In genomic region chr17:67697461-67697891, GRCm38 (mm10) we compare ENCODE assay signal across 9 mouse cellular contexts. TPM values are rescaled to one million over a fixed set of nuclear protein-coding genes. Genes with fewer than 3 reads are reported as not detected.
DNase-seq lines count a peak whose midpoint lies in the region; ATAC-seq and TF ChIP-seq lines count a peak whose summit lies in the region.
"Had no signal": no experiment of that assay in that cellular context is flagged by ENCODE, and none has a peak within 500 bp of the region (broad histone marks: within the 10 kb centered on the region; RNA-seq: fewer than 3 reads in every experiment).

No protein-coding gene starts in this region.

- H3K4me2 ChIP-seq in heart, embryonic 11.5 days, result peak overlapping the region; percentile 100
- peak overlapping the region; percentile 96 for H3K4me2 ChIP-seq in heart, postnatal 0 days (ENCODE audit: low read depth, low read length)
- peak overlapping the region; percentile 75 for H3K4me2 ChIP-seq in liver, embryonic 12.5 days

- no peaks in the 10 kb centered on the region for H3K9me3 ChIP-seq in heart, embryonic 11.5 days (replicated peaks; ENCODE audit: control insufficient read depth, low read length)
- H3K9me3 ChIP-seq in heart, postnatal 0 days (replicated peaks; ENCODE audit: control insufficient read depth, low read length), result no peaks in the 10 kb centered on the region
- no peaks in the 10 kb centered on the region for H3K9me3 ChIP-seq in liver, embryonic 12.5 days (replicated peaks)

- ATAC-seq in heart, embryonic 11.5 days (replicated peaks; ENCODE audit: insufficient number of reproducible peaks, low FRiP score, low TSS enrichment), result peak; percentile 56
- ATAC-seq in heart, postnatal 0 days (ENCODE audit: insufficient read depth, low read depth), result peak; percentile 57
- ATAC-seq in liver, embryonic 12.5 days, result peak; percentile 38; the same call in 1 of the 2 replicates

- TF ChIP-seq EP300 in heart, postnatal 0 days (IDR thresholded peaks at IDR 0.05; ENCODE audit: low read depth), result no peak

- intact Hi-C loops in left cerebral cortex, postnatal 14 days (cut with DNase I), result no loop called here

- H3K9ac ChIP-seq in heart, embryonic 11.5 days (ENCODE audit: low read depth, low read length), result peak overlapping the region; percentile 64
- no peak overlapping the region; the same call in 1 of the 2 replicates for H3K9ac ChIP-seq in heart, postnatal 0 days (replicated peaks; ENCODE audit: low read depth, low read length)
- H3K9ac ChIP-seq in liver, embryonic 12.5 days, result peak overlapping the region; percentile 49; the same call in 1 of the 2 replicates

- H3K4me1 ChIP-seq in heart, embryonic 11.5 days (ENCODE audit: control insufficient read depth, insufficient read depth, low read length), result peaks cover 12% of the 10 kb centered on the region
- H3K4me1 ChIP-seq in heart, postnatal 0 days (ENCODE audit: control insufficient read depth, insufficient read depth), result peaks cover 9% of the 10 kb centered on the region; the same call in 1 of the 2 replicates
- no peaks in the 10 kb centered on the region; the same call in 1 of the 2 replicates for H3K4me1 ChIP-seq in liver, embryonic 12.5 days

- no peak for DNase-seq in heart, adult 11 months
- peak; percentile 75 for DNase-seq in embryo, embryonic 10 days (ENCODE audit: low spot score)
- no peak for DNase-seq in heart, postnatal 0 days (ENCODE audit: low spot score)
- DNase-seq in retina, postnatal 1 day, result peak; percentile 60
- DNase-seq in left cerebral cortex, postnatal 14 days (ENCODE audit: low spot score in 2 of 2), result no peak
- no peak for DNase-seq in urinary bladder, postnatal 10 days (ENCODE audit: low spot score)

- H3K36me3 ChIP-seq in heart, embryonic 11.5 days (ENCODE audit: control insufficient read depth, insufficient read depth, low read length), result no peaks in the 10 kb centered on the region
- H3K36me3 ChIP-seq in heart, postnatal 0 days (replicated peaks; ENCODE audit: control insufficient read depth, insufficient read depth, low read length), result no peaks in the 10 kb centered on the region
- no peaks in the 10 kb centered on the region for H3K36me3 ChIP-seq in liver, embryonic 12.5 days
- H3K36me3 ChIP-seq: G1E had no signal

- peaks cover 3% of the 10 kb centered on the region; the same call in 1 of the 2 replicates for H3K27me3 ChIP-seq in heart, embryonic 11.5 days (ENCODE audit: control insufficient read depth, insufficient read depth, low read length)
- peaks cover 35% of the 10 kb centered on the region for H3K27me3 ChIP-seq in heart, postnatal 0 days (ENCODE audit: control insufficient read depth, insufficient read depth, low read length)
- peaks cover 34% of the 10 kb centered on the region for H3K27me3 ChIP-seq in liver, embryonic 12.5 days (replicated peaks)

- peak overlapping the region; percentile 74 for H3K4me3 ChIP-seq in heart, embryonic 11.5 days (ENCODE audit: low read depth, low read length)
- H3K4me3 ChIP-seq in heart, postnatal 0 days (ENCODE audit: low read depth, low read length), result peak overlapping the region; percentile 59
- H3K4me3 ChIP-seq in liver, embryonic 12.5 days, result peak overlapping the region; percentile 55

- no peak overlapping the region for H3K27ac ChIP-seq in heart, embryonic 11.5 days (ENCODE audit: low read depth, low read length)
- no peak overlapping the region for H3K27ac ChIP-seq in heart, postnatal 0 days (ENCODE audit: low read depth)
- no peak overlapping the region for H3K27ac ChIP-seq in liver, embryonic 12.5 days

- no peak for TF ChIP-seq CTCF in heart, postnatal 0 days (IDR thresholded peaks at IDR 0.05; ENCODE audit: low read depth)

- 0% methylated on average over 32 of the region's 32 CpGs for WGBS in heart, embryonic 11.5 days (ENCODE audit: insufficient replicate concordance)
- WGBS in heart, postnatal 0 days, result under 1% methylated on average over 32 of the region's 32 CpGs
- WGBS in liver, embryonic 12.5 days (ENCODE audit: insufficient replicate concordance), result 1% methylated on average over 28 of the region's 32 CpGs

RNA-seq across cellular contexts. Expression of gene Lama1, which starts 0.4 kb away (rescaled TPM):
- 2.6 and 2.8 TPM in 2 replicates for polyA plus RNA-seq in heart, embryonic 11.5 days (2014; fragmentation: Nextera tagmentation; extraction: Ambion mirVana)
- total RNA-seq in heart, postnatal 0 days (2014; rRNA removed; ENCODE audit: low replicate concordance), result 0.11 and 0.39 TPM in 2 replicates
- polyA plus RNA-seq in heart, postnatal 0 days (2015; fragmentation: Nextera tagmentation; extraction: Ambion mirVana), result 0.01 and 0.03 TPM in 2 replicates
- 1.6 and 2.2 TPM in 2 replicates for polyA plus RNA-seq in liver, embryonic 12.5 days (2016; fragmentation: Nextera tagmentation; extraction: Ambion mirVana)
- 1 to 10 TPM; 4.8 to 6.5 TPM for total RNA-seq in left cerebral cortex, postnatal 14 days (2021)
- polyA plus RNA-seq: G1E had no signal

Comparison
In these comparisons a context has a peak if more than half of its experiments do, and no peak if none do; other contexts are left out.
1. DNase-seq: peak in embryo, embryonic 10 days (single experiment) and retina, postnatal 1 day (single experiment); none in heart, adult 11 months (single experiment), heart, postnatal 0 days (single experiment), left cerebral cortex, postnatal 14 days (0 of 2) and urinary bladder, postnatal 10 days (single experiment).
2. Peak in every context shown above with its lines, with median percentiles within 50 percentile points of each other: ATAC-seq, H3K4me2 ChIP-seq and H3K4me3 ChIP-seq.